Mouse (Mus musculus) forebrain, embryonic 16.5 days (tissue): ENCODE measurements around the gene Olfr48. TPM values are rescaled to one million over a fixed set of nuclear protein-coding genes. Genes with fewer than 3 reads are reported as not detected.

ENCODE experiments used
- ATAC-seq: fragments of 200-750 bp; cut with Nextera tagmentation; 2 replicates; pipeline ENCODE4 v1.8.0; 2017; ENCODE audit warnings: mild to moderate bottlenecking, moderate library complexity
- H3K27ac ChIP-seq: fragments of 300-500 bp; sonication (generic); 2 replicates; pipeline ENCODE4 v1.5.1; 2014; ENCODE audit warnings: low read length, control low read depth
- H3K27me3 ChIP-seq: fragments of 300-500 bp; sonication (generic); replicated peaks from 2 replicates; pipeline ENCODE4 v1.6.1; 2014; ENCODE audit warnings: low read length; ENCODE audit not compliant: control insufficient read depth, insufficient read depth
- H3K36me3 ChIP-seq: fragments of 300-500 bp; sonication (generic); 2 replicates; pipeline ENCODE4 v1.6.1; 2014; ENCODE audit not compliant: control insufficient read depth, insufficient read depth
- H3K4me1 ChIP-seq: fragments of 300-500 bp; sonication (generic); replicated peaks from 2 replicates; pipeline ENCODE4 v1.6.1; 2014; ENCODE audit warnings: low read length; ENCODE audit not compliant: control insufficient read depth, insufficient read depth
- H3K4me2 ChIP-seq: fragments of 300-500 bp; sonication (generic); 2 replicates; pipeline ENCODE4 v1.6.1; 2014; ENCODE audit warnings: mild to moderate bottlenecking, low read length, control low read depth
- H3K4me3 ChIP-seq: fragments of 300-500 bp; sonication (generic); replicated peaks from 2 replicates; pipeline ENCODE4 v1.5.1; 2014; ENCODE audit warnings: mild to moderate bottlenecking, low read length, control low read depth
- H3K9ac ChIP-seq: fragments of 300-500 bp; sonication (generic); replicated peaks from 2 replicates; pipeline ENCODE4 v1.6.1; 2014; ENCODE audit warnings: low read depth, low read length, control low read depth
- H3K9me3 ChIP-seq: fragments of 300-500 bp; sonication (generic); 2 replicates; pipeline ENCODE4 v1.6.1; 2016; ENCODE audit warnings: low read length; ENCODE audit not compliant: control insufficient read depth
- WGBS: fragments of 180-500 bp; shearing (Covaris S2); extraction: QIAGEN DNeasy Blood & Tissue Kit; methylation state at CpG from one replicate; pipeline ENCODE4 v1.1.7; 2014; 5-methylcytosine and 5-hydroxymethylcytosine counted together
- polyA plus RNA-seq: library from polyadenylated mRNA; unstranded; fragments of >200 nt; fragmentation: Nextera tagmentation; extraction: Ambion mirVana; gene quantifications from 2 replicates; pipeline ENCODE4 v1.2.1, GENCODE M21; 2015

Olfr48 gene
- polyA plus RNA-seq, result not detected in 2 replicates

GRCm38 (mm10) chr2:89848105-89848504 is at the start of gene Olfr48:
Gene Olfr48 (minus strand): TSS chr2:89848205.
- H3K4me2 ChIP-seq, result no peak within 1 kb of the TSS
- WGBS, result 87% methylated on average over 5 of the region's 5 CpGs
- H3K36me3 ChIP-seq, result no peaks in the 10 kb centered on the region
- no peaks in the 10 kb centered on the region for H3K9me3 ChIP-seq
- no peaks in the 10 kb centered on the region for H3K4me1 ChIP-seq
- no peak within 1 kb of the TSS for H3K9ac ChIP-seq
- H3K27me3 ChIP-seq, result no peaks in the 10 kb centered on the region
- no peak within 1 kb of the TSS for H3K4me3 ChIP-seq
- no peak within 1 kb of the TSS for H3K27ac ChIP-seq
- no peak for ATAC-seq

DNA sequence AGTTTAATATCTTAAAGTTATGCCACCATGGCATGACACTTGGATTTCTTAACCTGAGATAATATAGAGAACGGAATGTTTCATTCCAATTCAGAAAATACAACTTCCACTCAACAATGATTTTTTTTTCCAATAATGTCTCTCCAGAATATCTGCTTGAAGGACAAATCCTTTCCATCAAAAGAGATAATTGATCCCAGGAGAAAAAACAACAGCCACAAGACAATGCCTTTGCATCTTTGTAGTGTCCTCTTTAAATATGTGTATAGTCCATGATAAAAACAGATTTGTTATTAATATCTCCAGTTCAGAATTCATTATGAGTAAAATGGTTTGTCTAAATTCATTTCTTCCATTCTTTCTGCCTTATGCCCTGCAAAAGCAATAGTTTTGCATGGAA is 30.1 kb upstream of the Olfr48 start, which contains the start of gene Olfr1257:
Olfr1257 (plus strand) TSS at position 301 of the 400 bp plus-strand sequence.
- Histone ChIP-seq H3K27ac (no peak within 1 kb of the TSS), H3K36me3 (no peaks in the 10 kb centered on the region), H3K4me2 (no peak within 1 kb of the TSS), H3K27me3 (no peaks in the 10 kb centered on the region), H3K9me3 (no peaks in the 10 kb centered on the region), H3K9ac (no peak within 1 kb of the TSS), H3K4me1 (no peaks in the 10 kb centered on the region), H3K4me3 (no peak within 1 kb of the TSS)
- WGBS, result 90% methylated on average over 1 of the region's 1 CpGs
- ATAC-seq, result no peak

- no peak for ATAC-seq
- Histone ChIP-seq H3K9ac (no peak overlapping the region), H3K27ac (no peak overlapping the region), H3K4me1 (no peaks in the 10 kb centered on the region), H3K4me3 (no peak overlapping the region), H3K36me3 (no peaks in the 10 kb centered on the region), H3K27me3 (no peaks in the 10 kb centered on the region), H3K4me2 (no peak overlapping the region), H3K9me3 (no peaks in the 10 kb centered on the region)
- 90% methylated on average over 1 of the region's 1 CpGs for WGBS
These were observed 1.2 kb upstream of the Olfr48 start for GRCm38 (mm10) chr2:89849230-89849629.

- ATAC-seq, result no peak
- H3K4me2 ChIP-seq, result no peak within 1 kb of the TSS
- no peaks in the 10 kb centered on the region for H3K36me3 ChIP-seq
- 45% methylated on average over 2 of the region's 2 CpGs for WGBS
- H3K4me1 ChIP-seq, result no peaks in the 10 kb centered on the region
- H3K27me3 ChIP-seq, result no peaks in the 10 kb centered on the region
- no peak within 1 kb of the TSS for H3K4me3 ChIP-seq
- H3K27ac ChIP-seq, result no peak within 1 kb of the TSS
- H3K9ac ChIP-seq, result no peak within 1 kb of the TSS
- no peaks in the 10 kb centered on the region for H3K9me3 ChIP-seq
These were observed 6.5 kb downstream of the Olfr48 start, which contains the start of gene Olfr1256 for GRCm38 (mm10) chr2:89841455-89841854. Gene Olfr1256 (minus strand): TSS chr2:89841555.

DNA sequence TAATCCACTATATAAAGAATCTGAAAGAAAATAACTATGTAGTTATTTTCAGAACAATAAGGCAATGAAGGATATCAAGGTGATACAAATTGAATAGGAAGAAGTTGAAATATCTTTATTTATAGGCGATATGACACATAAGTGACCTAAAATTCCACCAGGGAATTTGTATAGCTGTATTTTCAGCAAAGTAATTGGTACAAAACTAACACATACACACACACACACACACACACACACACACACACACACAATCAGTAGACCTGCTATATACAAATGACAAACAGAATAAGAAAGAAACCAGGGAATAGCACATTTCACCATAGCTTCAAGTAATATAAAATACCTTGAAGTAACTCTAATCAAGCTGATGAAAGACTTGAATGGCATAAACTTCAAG is 27.8 kb downstream of the Olfr48 start:
- Histone ChIP-seq H3K4me1 (no peaks in the 10 kb centered on the region), H3K9me3 (peaks cover 3% of the 10 kb centered on the region)
- WGBS, result 92% methylated on average over 1 of the region's 1 CpGs

DNA sequence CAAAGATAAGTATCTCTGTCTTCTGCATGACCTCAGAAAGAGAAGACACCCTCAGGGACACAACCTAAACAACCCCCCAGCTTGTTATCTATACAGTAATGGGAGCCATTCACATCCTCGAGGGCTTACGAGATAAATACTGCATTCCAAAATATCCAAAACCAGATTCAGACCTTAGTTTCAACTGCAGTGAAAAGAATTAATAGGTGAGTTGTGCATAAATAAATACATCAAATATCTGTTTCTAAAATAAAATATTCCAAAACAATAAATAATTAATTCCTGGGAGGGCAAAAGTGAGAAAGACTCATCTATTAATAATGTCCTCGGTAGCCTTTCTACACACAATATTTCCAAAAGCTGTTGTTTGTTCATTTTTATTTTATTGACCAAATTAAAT is 36.3 kb downstream of the Olfr48 start, which contains the start of gene Olfr1255:
Olfr1255 (plus strand) TSS at position 301 of the 400 bp plus-strand sequence.
- Histone ChIP-seq H3K4me3 (no peak within 1 kb of the TSS), H3K27me3 (no peaks in the 10 kb centered on the region), H3K27ac (no peak within 1 kb of the TSS), H3K36me3 (no peaks in the 10 kb centered on the region), H3K9ac (no peak within 1 kb of the TSS), H3K4me2 (no peak within 1 kb of the TSS), H3K4me1 (no peaks in the 10 kb centered on the region), H3K9me3 (no peaks in the 10 kb centered on the region)
- 86% methylated on average over 3 of the region's 3 CpGs for WGBS
- ATAC-seq, result no peak

More for the DNA sequence above, 27.8 kb downstream of the Olfr48 start:
- H3K9ac ChIP-seq, result no peak overlapping the region
- no peaks in the 10 kb centered on the region for H3K27me3 ChIP-seq
- H3K27ac ChIP-seq, result no peak overlapping the region
- H3K4me2 ChIP-seq, result no peak overlapping the region
- no peak for ATAC-seq
- H3K36me3 ChIP-seq, result no peaks in the 10 kb centered on the region
- H3K4me3 ChIP-seq, result no peak overlapping the region

DNA sequence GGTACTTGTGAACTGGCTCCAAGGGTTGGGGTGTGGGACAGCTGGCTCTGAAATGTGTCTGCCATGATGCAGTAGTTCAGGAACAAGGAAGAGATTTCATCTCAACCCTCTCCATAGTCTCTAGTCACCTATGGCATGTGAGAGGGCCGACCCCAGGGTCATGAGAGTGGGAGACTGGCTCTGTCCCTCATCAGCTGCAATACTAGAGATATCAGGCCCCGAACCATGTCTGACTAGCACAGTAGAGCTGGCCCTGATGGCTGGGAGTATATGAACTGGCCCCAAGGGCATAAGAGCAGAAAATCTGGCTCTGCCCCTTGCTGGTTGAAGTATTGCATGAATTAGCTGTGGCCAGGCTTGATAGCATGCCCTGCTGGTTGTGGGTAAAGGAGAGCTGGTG is 37.3 kb downstream of the Olfr48 start:
- H3K4me1 ChIP-seq, result no peaks in the 10 kb centered on the region
- H3K9me3 ChIP-seq, result no peaks in the 10 kb centered on the region
- no peak overlapping the region for H3K4me2 ChIP-seq
- WGBS, result 91% methylated on average over 2 of the region's 2 CpGs
- no peak overlapping the region for H3K4me3 ChIP-seq
- no peak overlapping the region for H3K27ac ChIP-seq
- H3K36me3 ChIP-seq, result no peaks in the 10 kb centered on the region
- no peak overlapping the region for H3K9ac ChIP-seq
- no peaks in the 10 kb centered on the region for H3K27me3 ChIP-seq
- ATAC-seq, result no peak

- H3K36me3 ChIP-seq, result no peaks in the 10 kb centered on the region
- H3K9ac ChIP-seq, result no peak overlapping the region
- no peaks in the 10 kb centered on the region for H3K4me1 ChIP-seq
These were observed 48.4 kb downstream of the Olfr48 start for GRCm38 (mm10) chr2:89799583-89799982.

GRCm38 (mm10) chr2:89793519-89793918 is 54.5 kb downstream of the Olfr48 start, which contains the start of gene Olfr1254:
Gene Olfr1254 (minus strand): TSS chr2:89793619.
- Histone ChIP-seq H3K4me3 (no peak within 1 kb of the TSS), H3K4me2 (no peak within 1 kb of the TSS), H3K27me3 (no peaks in the 10 kb centered on the region), H3K9me3 (no peaks in the 10 kb centered on the region), H3K9ac (no peak within 1 kb of the TSS), H3K4me1 (no peaks in the 10 kb centered on the region), H3K36me3 (no peaks in the 10 kb centered on the region), H3K27ac (no peak within 1 kb of the TSS)
- no peak for ATAC-seq

More at GRCm38 (mm10) chr2:89799583-89799982, 48.4 kb downstream of the Olfr48 start:
- WGBS, result 95% methylated on average over 3 of the region's 3 CpGs
- ATAC-seq, result no peak
- H3K27me3 ChIP-seq, result no peaks in the 10 kb centered on the region
- no peaks in the 10 kb centered on the region for H3K9me3 ChIP-seq
- no peak overlapping the region for H3K27ac ChIP-seq
- H3K4me2 ChIP-seq, result no peak overlapping the region
- no peak overlapping the region for H3K4me3 ChIP-seq
